Mouse (Mus musculus) layer of hippocampus, adult 8-10 months (tissue): ENCODE data around the gene Olfr1321. TPM values are rescaled to one million over a fixed set of nuclear protein-coding genes. Genes with fewer than 3 reads are reported as not detected.

Experiments used
- DNase-seq, 2 experiments: peaks; one replicate each; pipeline ENCODE4 v3.0.0; 2022; ENCODE audit warnings: low spot score in 2 of 2
- total RNA-seq, 4 experiments: library from RNA; stranded (reverse); gene quantifications; 2 replicates each; pipeline ENCODE4 v1.2.4; 2022

Olfr1321 gene
- not detected for total RNA-seq

GRCm38 (mm10) chrX:49734959-49735358 is at the start of gene Olfr1321:
Gene Olfr1321 (minus strand): TSS chrX:49735059.
- no peak for DNase-seq

- no peak for DNase-seq
Measured at GRCm38 (mm10) chrX:49770828-49771227, 36.0 kb upstream of the Olfr1321 start.

GRCm38 (mm10) chrX:49745192-49745591 is 10.3 kb upstream of the Olfr1321 start:
- DNase-seq: no peak

Other genes with a start within 250 kb of the Olfr1321 start
- not detected for gene Olfr1320, start 62.7 kb downstream of the Olfr1321 start, total RNA-seq
- gene Igsf1, start 62.7 kb upstream of the Olfr1321 start, total RNA-seq: 10 to 100 TPM in 2 of 4 experiments, 1 to 10 TPM in 2; 8.9 to 12.2 (median 10.6) TPM
- not detected for gene Olfr1322, start 156.4 kb upstream of the Olfr1321 start, total RNA-seq